Mouse (Mus musculus) activated CD4-positive, CD25-positive, alpha-beta regulatory T cell, adult 9 weeks (primary cell): Measurements from ENCODE around the gene Prickle2. TPM values are rescaled to one million over a fixed set of nuclear protein-coding genes. Genes with fewer than 3 reads are reported as not detected.

Experiments
- polyA plus RNA-seq: library from polyadenylated mRNA; unstranded; fragments of 100-300 nt; shearing (Covaris generic); gene quantifications from one replicate; pipeline ENCODE4 v1.2.1, GENCODE M21; 2017

The Prickle2 gene
- not detected for polyA plus RNA-seq

DNA sequence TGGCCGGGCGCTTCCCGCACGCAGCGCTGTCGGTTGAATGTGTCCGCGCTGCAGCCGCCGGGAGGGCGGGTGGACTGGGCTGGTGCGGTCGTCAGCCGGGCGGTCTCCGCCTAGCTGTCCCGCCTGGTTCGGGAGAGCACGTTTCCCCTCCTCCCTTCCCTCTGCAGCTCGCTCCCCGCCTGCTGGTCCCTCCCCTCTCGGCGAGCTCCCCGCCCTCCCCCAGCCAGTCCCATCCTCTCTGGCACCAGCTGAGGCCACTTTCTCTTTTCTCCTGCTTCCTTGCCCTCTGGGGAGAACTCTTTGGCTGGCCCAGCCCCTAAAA, at the start of gene Prickle2:
Gene Prickle2, minus strand, starts transcription at position 11 of the 322 bp plus-strand sequence.

Other genes starting within 250 kb of the Prickle2 start
- not detected for gene A730049H05Rik, start 110.3 kb upstream of the Prickle2 start, polyA plus RNA-seq
- not detected for gene Gm15737, start 163.2 kb upstream of the Prickle2 start, polyA plus RNA-seq
- gene Adamts9, start 237.3 kb upstream of the Prickle2 start, polyA plus RNA-seq, result 0.11 TPM